Mouse (Mus musculus) kidney, embryonic 16.5 days (tissue): ENCODE results near the gene Wdr38. TPM values are rescaled to one million over a fixed set of nuclear protein-coding genes. Genes with fewer than 3 reads are reported as not detected.

ENCODE experiments used
- ATAC-seq: fragments of 200-750 bp; cut with Nextera tagmentation; 2 replicates; pipeline ENCODE4 v1.8.0; 2017; ENCODE audit warnings: moderate TSS enrichment; ENCODE audit not compliant: low FRiP score, low TSS enrichment
- H3K27ac ChIP-seq: fragments of 300-500 bp; sonication (generic); 2 replicates; pipeline ENCODE4 v1.5.1; 2014; ENCODE audit warnings: low read length
- H3K27me3 ChIP-seq: fragments of 300-500 bp; sonication (generic); 2 replicates; pipeline ENCODE4 v1.6.1; 2014; ENCODE audit warnings: low read length, control low read depth, mixed read lengths; ENCODE audit not compliant: insufficient read depth
- H3K36me3 ChIP-seq: fragments of 300-500 bp; sonication (generic); 2 replicates; pipeline ENCODE4 v1.6.1; 2014; ENCODE audit warnings: low read length, control low read depth, mixed read lengths; ENCODE audit not compliant: insufficient read depth
- H3K4me1 ChIP-seq: fragments of 300-500 bp; sonication (generic); 2 replicates; pipeline ENCODE4 v1.6.1; 2014; ENCODE audit warnings: low read length, control low read depth, mixed read lengths; ENCODE audit not compliant: insufficient read depth
- H3K4me2 ChIP-seq: fragments of 300-500 bp; sonication (generic); replicated peaks from 2 replicates; pipeline ENCODE4 v1.6.1; 2014; ENCODE audit warnings: low read depth, low read length
- H3K4me3 ChIP-seq: fragments of 300-500 bp; sonication (generic); 2 replicates; pipeline ENCODE4 v1.5.1; 2014; ENCODE audit warnings: mild to moderate bottlenecking, low read length
- H3K9ac ChIP-seq: fragments of 300-500 bp; sonication (generic); replicated peaks from 2 replicates; pipeline ENCODE4 v1.6.1; 2014; ENCODE audit warnings: low read length
- H3K9me3 ChIP-seq: fragments of 300-500 bp; sonication (generic); 2 replicates; pipeline ENCODE4 v1.6.1; 2016; ENCODE audit warnings: low read length, control low read depth
- WGBS: fragments of 180-500 bp; shearing (Covaris S2); extraction: QIAGEN DNeasy Blood & Tissue Kit; methylation state at CpG from one replicate; pipeline ENCODE4 v1.1.7; 2014; 5-methylcytosine and 5-hydroxymethylcytosine counted together
- polyA plus RNA-seq: library from polyadenylated mRNA; unstranded; fragments of >200 nt; fragmentation: Nextera tagmentation; extraction: Ambion mirVana; gene quantifications from 2 replicates; pipeline ENCODE4 v1.2.1, GENCODE M21; 2015

Wdr38 gene
- polyA plus RNA-seq, 1 experiment from 2014 or later = 1.2 TPM

- no peak overlapping the region for H3K9ac ChIP-seq
- peaks cover 11% of the 10 kb centered on the region for H3K4me1 ChIP-seq
- no peak for ATAC-seq
- 75% methylated on average over 7 of the region's 7 CpGs for WGBS
- no peaks in the 10 kb centered on the region for H3K27me3 ChIP-seq
- no peak overlapping the region for H3K4me2 ChIP-seq
- H3K4me3 ChIP-seq = no peak overlapping the region
- no peak overlapping the region for H3K27ac ChIP-seq
- H3K36me3 ChIP-seq = peaks cover 35% of the 10 kb centered on the region
- H3K9me3 ChIP-seq = no peaks in the 10 kb centered on the region
Observed at GRCm38 (mm10) chr2:39012768-39013279, 15.5 kb downstream of the Wdr38 start.

- Histone ChIP-seq H3K9ac (no peak overlapping the region), H3K36me3 (peaks cover 64% of the 10 kb centered on the region), H3K4me3 (no peak overlapping the region), H3K4me1 (no peaks in the 10 kb centered on the region), H3K4me2 (no peak overlapping the region), H3K9me3 (no peaks in the 10 kb centered on the region), H3K27me3 (no peaks in the 10 kb centered on the region), H3K27ac (no peak overlapping the region)
- no peak for ATAC-seq
- 83% methylated on average over 3 of the region's 3 CpGs for WGBS
Observed at GRCm38 (mm10) chr2:39016581-39016980, 19.3 kb downstream of the Wdr38 start.

GRCm38 (mm10) chr2:39020004-39020403 is 22.7 kb downstream of the Wdr38 start:
- H3K4me2 ChIP-seq = no peak overlapping the region
- H3K36me3 ChIP-seq = peaks cover 75% of the 10 kb centered on the region
- 85% methylated on average over 1 of the region's 1 CpGs for WGBS
- H3K9me3 ChIP-seq = no peaks in the 10 kb centered on the region
- H3K27ac ChIP-seq = no peak overlapping the region
- no peak overlapping the region for H3K4me3 ChIP-seq
- H3K4me1 ChIP-seq = no peaks in the 10 kb centered on the region
- no peak for ATAC-seq
- H3K9ac ChIP-seq = no peak overlapping the region
- H3K27me3 ChIP-seq = no peaks in the 10 kb centered on the region

- Histone ChIP-seq H3K9ac (no peak overlapping the region), H3K4me2 (no peak overlapping the region), H3K4me1 (no peaks in the 10 kb centered on the region), H3K27ac (no peak overlapping the region), H3K9me3 (no peaks in the 10 kb centered on the region), H3K27me3 (no peaks in the 10 kb centered on the region), H3K4me3 (no peak overlapping the region), H3K36me3 (peaks cover 65% of the 10 kb centered on the region)
- ATAC-seq = no peak
- 91% methylated on average over 1 of the region's 1 CpGs for WGBS
Observed at GRCm38 (mm10) chr2:39031611-39032010, 34.3 kb downstream of the Wdr38 start.

- H3K9me3 ChIP-seq = no peaks in the 10 kb centered on the region
- H3K4me2 ChIP-seq = no peak overlapping the region
- ATAC-seq = no peak
- H3K36me3 ChIP-seq = peaks cover 33% of the 10 kb centered on the region
- H3K27ac ChIP-seq = no peak overlapping the region
- H3K27me3 ChIP-seq = no peaks in the 10 kb centered on the region
- H3K9ac ChIP-seq = no peak overlapping the region
- H3K4me1 ChIP-seq = no peaks in the 10 kb centered on the region
- 100% methylated on average over 1 of the region's 1 CpGs for WGBS
- no peak overlapping the region for H3K4me3 ChIP-seq
Observed at GRCm38 (mm10) chr2:39040215-39040614, 42.9 kb downstream of the Wdr38 start.

GRCm38 (mm10) chr2:39048515-39048914 is 51.2 kb downstream of the Wdr38 start:
- Histone ChIP-seq H3K4me3 (no peak overlapping the region), H3K9me3 (no peaks in the 10 kb centered on the region), H3K4me1 (no peaks in the 10 kb centered on the region), H3K36me3 (peaks cover 37% of the 10 kb centered on the region), H3K27ac (no peak overlapping the region), H3K9ac (no peak overlapping the region), H3K27me3 (no peaks in the 10 kb centered on the region), H3K4me2 (no peak overlapping the region)
- 80% methylated on average over 1 of the region's 1 CpGs for WGBS
- ATAC-seq = no peak

Other genes with a start within 250 kb of the Wdr38 start
- gene Nr6a1, start 69.8 kb upstream of the Wdr38 start, polyA plus RNA-seq = 0.94 and 1.2 TPM in 2 replicates
- 5.0 and 5.4 TPM in 2 replicates for gene Olfml2a, start 65.5 kb upstream of the Wdr38 start, polyA plus RNA-seq
- 114 and 119 TPM in 2 replicates for gene Arpc5l, start 7.9 kb downstream of the Wdr38 start, polyA plus RNA-seq
- 768 and 780 TPM in 2 replicates for gene Rpl35, start 8.1 kb downstream of the Wdr38 start, polyA plus RNA-seq
- gene Golga1, start 68.1 kb downstream of the Wdr38 start, polyA plus RNA-seq = 25.8 and 27.2 TPM in 2 replicates
- 7.7 and 10.1 TPM in 2 replicates for gene Scai, start 193.3 kb downstream of the Wdr38 start, polyA plus RNA-seq
- gene Ppp6c, start 229.0 kb downstream of the Wdr38 start, polyA plus RNA-seq = 78.6 and 84.3 TPM in 2 replicates